Mouse (Mus musculus): ENCODE measurements around the gene Cdkn2aip. TPM values are rescaled to one million over a fixed set of nuclear protein-coding genes. Genes with fewer than 3 reads are reported as not detected.

Cdkn2aip gene
- polyA plus RNA-seq, 1 experiment: 31.0 TPM

GRCm38 (mm10) chr8:47691303-47691702, 22.4 kb downstream of the Cdkn2aip start:
- TF ChIP-seq POLR2A (IDR thresholded peaks at IDR 0.05; ENCODE audit: control insufficient read depth, extremely low read depth, insufficient read depth, low read length, poor library complexity): no peak
- no peak for TF ChIP-seq CTCF (IDR thresholded peaks at IDR 0.05; ENCODE audit: borderline replicate concordance, control insufficient read depth, extremely low read depth, insufficient read depth, low read length, poor library complexity)
- Histone ChIP-seq H3K4me3 (ENCODE audit: control insufficient read depth, insufficient read depth, low read length) (no peak overlapping the region), H3K36me3 (ENCODE audit: control insufficient read depth, insufficient read depth, low read length) (no peaks in the 10 kb centered on the region), H3K27ac (ENCODE audit: control insufficient read depth, insufficient read depth, low read length) (no peak overlapping the region), H3K4me1 (replicated peaks; ENCODE audit: control insufficient read depth, insufficient read depth, low read length) (peaks cover 5% of the 10 kb centered on the region), H3K27me3 (ENCODE audit: control insufficient read depth, insufficient read depth, low read length) (no peaks in the 10 kb centered on the region)
- WGBS: 82% methylated on average over 7 of the region's 7 CpGs
- no peak for DNase-seq

- H3K27ac ChIP-seq (ENCODE audit: control insufficient read depth, insufficient read depth, low read length): no peak overlapping the region; the same call in 1 of the 2 replicates
- TF ChIP-seq CTCF (IDR thresholded peaks at IDR 0.05; ENCODE audit: borderline replicate concordance, control insufficient read depth, extremely low read depth, insufficient read depth, low read length, poor library complexity) (no peak), POLR2A (IDR thresholded peaks at IDR 0.05; ENCODE audit: control insufficient read depth, extremely low read depth, insufficient read depth, low read length, poor library complexity) (no peak)
- WGBS: 7% methylated on average over 16 of the region's 16 CpGs
- DNase-seq: no peak
- H3K36me3 ChIP-seq (ENCODE audit: control insufficient read depth, insufficient read depth, low read length): no peaks in the 10 kb centered on the region
- H3K4me1 ChIP-seq (replicated peaks; ENCODE audit: control insufficient read depth, insufficient read depth, low read length): peaks cover 5% of the 10 kb centered on the region
- H3K4me3 ChIP-seq (ENCODE audit: control insufficient read depth, insufficient read depth, low read length): peak overlapping the region; percentile 24; the same call in 1 of the 2 replicates
- no peaks in the 10 kb centered on the region for H3K27me3 ChIP-seq (ENCODE audit: control insufficient read depth, insufficient read depth, low read length)
These were observed 23.1 kb downstream of the Cdkn2aip start for GRCm38 (mm10) chr8:47690674-47691078.

GRCm38 (mm10) chr8:47689704-47690326, 23.9 kb downstream of the Cdkn2aip start:
- Histone ChIP-seq H3K27ac (ENCODE audit: control insufficient read depth, insufficient read depth, low read length) (no peak overlapping the region), H3K4me1 (replicated peaks; ENCODE audit: control insufficient read depth, insufficient read depth, low read length) (peaks cover 5% of the 10 kb centered on the region), H3K4me3 (ENCODE audit: control insufficient read depth, insufficient read depth, low read length) (no peak overlapping the region), H3K27me3 (ENCODE audit: control insufficient read depth, insufficient read depth, low read length) (no peaks in the 10 kb centered on the region), H3K36me3 (ENCODE audit: control insufficient read depth, insufficient read depth, low read length) (no peaks in the 10 kb centered on the region)
- peak; percentile 54 for DNase-seq
- 68% methylated on average over 12 of the region's 12 CpGs for WGBS
- no peak for TF ChIP-seq POLR2A (IDR thresholded peaks at IDR 0.05; ENCODE audit: control insufficient read depth, extremely low read depth, insufficient read depth, low read length, poor library complexity)
- TF ChIP-seq CTCF (IDR thresholded peaks at IDR 0.05; ENCODE audit: borderline replicate concordance, control insufficient read depth, extremely low read depth, insufficient read depth, low read length, poor library complexity): no peak

GRCm38 (mm10) chr8:47684441-47684840, 29.3 kb downstream of the Cdkn2aip start:
- Histone ChIP-seq H3K4me3 (ENCODE audit: control insufficient read depth, insufficient read depth, low read length) (no peak overlapping the region), H3K27me3 (ENCODE audit: control insufficient read depth, insufficient read depth, low read length) (no peaks in the 10 kb centered on the region), H3K27ac (ENCODE audit: control insufficient read depth, insufficient read depth, low read length) (no peak overlapping the region), H3K4me1 (replicated peaks; ENCODE audit: control insufficient read depth, insufficient read depth, low read length) (no peaks in the 10 kb centered on the region), H3K36me3 (ENCODE audit: control insufficient read depth, insufficient read depth, low read length) (no peaks in the 10 kb centered on the region)
- DNase-seq: no peak
- 16% methylated on average over 5 of the region's 5 CpGs for WGBS
- TF ChIP-seq CTCF (IDR thresholded peaks at IDR 0.05; ENCODE audit: borderline replicate concordance, control insufficient read depth, extremely low read depth, insufficient read depth, low read length, poor library complexity): no peak
- TF ChIP-seq POLR2A (IDR thresholded peaks at IDR 0.05; ENCODE audit: control insufficient read depth, extremely low read depth, insufficient read depth, low read length, poor library complexity): no peak

- H3K27ac ChIP-seq (ENCODE audit: control insufficient read depth, insufficient read depth, low read length): no peak overlapping the region
- no peak for TF ChIP-seq CTCF (IDR thresholded peaks at IDR 0.05; ENCODE audit: borderline replicate concordance, control insufficient read depth, extremely low read depth, insufficient read depth, low read length, poor library complexity)
- TF ChIP-seq POLR2A (IDR thresholded peaks at IDR 0.05; ENCODE audit: control insufficient read depth, extremely low read depth, insufficient read depth, low read length, poor library complexity): no peak
- H3K36me3 ChIP-seq (ENCODE audit: control insufficient read depth, insufficient read depth, low read length): no peaks in the 10 kb centered on the region
- H3K27me3 ChIP-seq (ENCODE audit: control insufficient read depth, insufficient read depth, low read length): no peaks in the 10 kb centered on the region
- 67% methylated on average over 9 of the region's 9 CpGs for WGBS
- H3K4me3 ChIP-seq (ENCODE audit: control insufficient read depth, insufficient read depth, low read length): no peak overlapping the region
- H3K4me1 ChIP-seq (replicated peaks; ENCODE audit: control insufficient read depth, insufficient read depth, low read length): no peaks in the 10 kb centered on the region
- no peak for DNase-seq
These were observed 29.7 kb downstream of the Cdkn2aip start for GRCm38 (mm10) chr8:47683994-47684393.

- TF ChIP-seq POLR2A (IDR thresholded peaks at IDR 0.05; ENCODE audit: control insufficient read depth, extremely low read depth, insufficient read depth, low read length, poor library complexity): no peak
- no peak for TF ChIP-seq CTCF (IDR thresholded peaks at IDR 0.05; ENCODE audit: borderline replicate concordance, control insufficient read depth, extremely low read depth, insufficient read depth, low read length, poor library complexity)
- H3K4me3 ChIP-seq (ENCODE audit: control insufficient read depth, insufficient read depth, low read length): no peak overlapping the region
- no peaks in the 10 kb centered on the region for H3K27me3 ChIP-seq (ENCODE audit: control insufficient read depth, insufficient read depth, low read length)
- 80% methylated on average over 4 of the region's 4 CpGs for WGBS
- no peak overlapping the region for H3K27ac ChIP-seq (ENCODE audit: control insufficient read depth, insufficient read depth, low read length)
- no peaks in the 10 kb centered on the region for H3K36me3 ChIP-seq (ENCODE audit: control insufficient read depth, insufficient read depth, low read length)
- H3K4me1 ChIP-seq (replicated peaks; ENCODE audit: control insufficient read depth, insufficient read depth, low read length): no peaks in the 10 kb centered on the region
- DNase-seq: no peak
These were observed 33.4 kb downstream of the Cdkn2aip start for GRCm38 (mm10) chr8:47680306-47680705.
